Mouse (Mus musculus) E14TG2a.4 (cell line): ENCODE results near the gene Il1rl2.

Source experiments
- CTCF ChIP-seq: conservative IDR thresholded peaks from 2 replicates; pipeline ENCODE4 v1.5.1; 2014; ENCODE audit warnings: low read length
- POU5F1 ChIP-seq: IDR thresholded peaks from 2 replicates; pipeline ENCODE4 v1.6.1; 2014; ENCODE audit warnings: low read length, borderline replicate concordance

DNA sequence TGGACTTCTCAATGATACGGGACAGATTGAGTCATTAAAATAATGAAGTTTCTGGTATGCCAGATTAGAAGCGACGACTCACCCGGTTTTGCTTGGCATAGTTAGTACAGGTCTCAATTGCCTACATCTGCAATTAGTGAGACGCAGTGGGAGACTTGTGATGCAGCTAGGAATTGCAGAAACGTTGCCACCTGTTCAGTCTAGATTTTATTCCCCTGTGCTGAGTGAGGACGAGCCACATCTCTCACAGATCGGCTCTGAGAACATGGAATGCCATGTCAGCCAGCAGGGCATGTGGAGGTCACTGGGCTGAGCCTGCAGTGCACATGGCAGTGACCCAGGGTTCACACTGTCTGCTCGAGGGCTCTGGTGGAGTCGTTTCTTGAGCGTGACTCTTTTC, 38.4 kb downstream of the Il1rl2 start:
- TF ChIP-seq CTCF: no peak
- TF ChIP-seq POU5F1: no peak
